Mouse (Mus musculus) CD4-positive helper T cell, adult 2 months (primary cell): ENCODE results near the gene Snx18.

ENCODE experiments used
- DNase-seq: peaks from one replicate; pipeline ENCODE4 v3.0.0-alpha.2; 2012; ENCODE audit warnings: low read depth, missing footprints, low spot score

The Snx18 gene

DNA sequence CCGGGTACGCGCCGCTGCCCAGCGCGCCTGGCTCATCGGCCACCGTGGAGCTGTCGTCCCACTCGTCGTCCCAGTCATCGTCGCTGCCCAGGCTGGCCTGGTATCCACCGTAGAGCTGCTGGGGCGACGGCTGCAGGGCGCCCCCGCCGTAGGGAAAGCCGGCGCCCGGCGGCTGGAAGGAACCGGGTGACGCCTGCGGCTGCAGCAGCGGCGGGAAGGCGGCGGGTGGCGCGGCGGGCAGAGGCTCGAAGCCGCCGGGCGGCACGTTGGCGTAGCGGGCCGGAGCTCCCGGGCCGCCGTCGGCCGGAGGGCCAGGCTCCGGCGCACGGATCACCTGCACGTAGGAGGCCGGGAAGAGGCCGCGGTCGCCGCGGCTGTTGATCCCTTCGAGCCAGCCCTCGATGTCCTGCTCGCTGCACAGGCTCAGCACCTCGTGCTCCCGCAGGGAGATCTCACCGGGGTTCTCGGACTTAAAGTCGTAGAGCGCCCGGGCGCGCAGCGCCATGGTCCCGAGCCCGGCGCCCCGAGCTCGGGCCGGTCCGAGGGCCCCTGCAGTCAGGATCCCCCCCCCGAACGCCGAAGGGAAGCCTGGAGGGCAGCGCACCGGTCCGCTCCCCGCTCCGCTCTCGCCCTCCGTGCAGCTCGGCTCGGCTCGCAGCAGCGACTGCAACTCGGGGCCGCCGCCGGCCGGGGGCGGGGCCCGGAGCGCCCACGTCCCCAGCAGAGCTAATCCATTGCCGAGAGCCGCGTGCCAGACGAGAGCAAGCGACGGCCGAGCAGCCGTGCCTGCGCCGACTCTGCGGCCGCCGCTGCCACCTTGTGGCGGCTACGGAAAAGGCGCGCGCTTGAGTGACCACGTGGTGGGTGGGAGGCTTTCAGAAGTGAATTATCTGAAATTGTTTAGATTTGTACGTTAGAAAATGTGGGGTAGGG lies at the start of gene Snx18:
Snx18 (minus strand) TSS at position 674 of the 933 bp plus-strand sequence.
- peak; percentile 95 for DNase-seq

DNA sequence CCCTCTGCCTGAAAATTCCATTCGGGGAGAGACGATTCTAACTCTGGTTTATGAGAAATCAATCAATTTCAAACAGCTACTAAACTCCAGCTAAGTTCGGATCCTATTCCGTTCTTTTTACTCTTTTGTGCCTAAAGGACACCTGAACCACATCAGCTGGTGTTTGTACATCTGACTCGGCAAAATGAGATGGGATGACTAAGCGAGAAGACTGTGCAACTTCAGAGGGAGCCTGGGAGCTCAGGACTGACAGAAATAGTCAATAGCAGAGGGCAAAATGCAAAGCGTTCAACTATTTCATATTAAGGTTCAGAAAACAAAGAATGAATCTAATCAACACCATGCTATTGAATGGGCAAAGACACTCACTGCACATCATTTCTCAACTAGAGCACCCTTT lies 45.5 kb upstream of the Snx18 start:
- DNase-seq: no peak

DNA sequence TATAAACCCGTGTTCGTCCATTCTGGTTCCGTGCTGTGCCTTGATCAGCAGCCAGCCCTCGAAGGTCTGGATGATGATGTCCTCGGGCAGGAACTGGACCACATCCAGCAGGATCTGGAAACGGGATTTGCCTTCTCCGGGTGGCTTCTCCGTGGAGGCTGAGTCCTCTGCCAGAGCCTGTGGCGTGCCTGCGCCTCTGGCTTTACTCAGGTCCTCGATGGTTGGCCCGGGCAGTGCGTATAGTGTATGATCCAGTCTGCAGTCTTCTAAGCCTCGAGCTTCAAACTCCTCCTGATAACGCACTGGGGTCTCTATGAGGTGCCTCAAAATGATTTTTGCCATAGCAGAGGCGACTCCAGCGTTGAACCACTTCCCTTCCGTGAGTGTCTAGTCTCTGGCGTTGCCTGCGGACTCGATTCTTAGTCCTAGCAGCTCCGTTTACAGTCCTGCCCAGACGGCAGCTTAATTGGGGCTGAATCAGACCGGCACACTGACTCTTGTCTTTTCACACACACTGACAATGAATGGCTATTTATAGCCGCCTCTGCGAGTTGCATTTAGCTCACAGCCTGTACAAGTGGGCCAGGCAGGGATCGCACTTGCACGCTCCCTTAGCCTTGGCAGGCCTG lies 44.9 kb upstream of the Snx18 start, which contains the start of gene Hspb3:
Hspb3 (minus strand) TSS at position 526 of the 629 bp plus-strand sequence.
- no peak for DNase-seq

DNA sequence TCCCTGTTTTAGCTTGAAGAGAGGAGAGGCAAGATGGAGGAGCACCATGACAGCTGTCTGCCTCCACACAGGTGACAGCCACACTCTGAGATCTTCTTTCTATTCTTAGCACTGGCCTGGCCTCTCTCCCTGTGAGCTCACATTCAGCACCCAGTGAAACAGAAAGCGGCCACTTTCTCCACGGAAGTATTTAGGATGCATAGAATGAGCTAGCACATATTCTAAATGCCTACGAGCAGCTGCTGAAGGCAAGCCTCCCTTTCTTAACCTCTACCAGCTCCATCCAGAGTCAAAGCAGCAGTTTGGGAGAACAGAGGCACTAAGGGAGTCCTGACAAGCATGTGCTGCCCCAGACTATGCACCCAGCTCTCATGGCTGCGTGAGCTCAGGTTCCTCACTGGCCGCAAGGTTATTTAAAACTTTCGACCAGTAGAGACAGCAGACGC lies 43.5 kb upstream of the Snx18 start:
- DNase-seq: no peak

DNA sequence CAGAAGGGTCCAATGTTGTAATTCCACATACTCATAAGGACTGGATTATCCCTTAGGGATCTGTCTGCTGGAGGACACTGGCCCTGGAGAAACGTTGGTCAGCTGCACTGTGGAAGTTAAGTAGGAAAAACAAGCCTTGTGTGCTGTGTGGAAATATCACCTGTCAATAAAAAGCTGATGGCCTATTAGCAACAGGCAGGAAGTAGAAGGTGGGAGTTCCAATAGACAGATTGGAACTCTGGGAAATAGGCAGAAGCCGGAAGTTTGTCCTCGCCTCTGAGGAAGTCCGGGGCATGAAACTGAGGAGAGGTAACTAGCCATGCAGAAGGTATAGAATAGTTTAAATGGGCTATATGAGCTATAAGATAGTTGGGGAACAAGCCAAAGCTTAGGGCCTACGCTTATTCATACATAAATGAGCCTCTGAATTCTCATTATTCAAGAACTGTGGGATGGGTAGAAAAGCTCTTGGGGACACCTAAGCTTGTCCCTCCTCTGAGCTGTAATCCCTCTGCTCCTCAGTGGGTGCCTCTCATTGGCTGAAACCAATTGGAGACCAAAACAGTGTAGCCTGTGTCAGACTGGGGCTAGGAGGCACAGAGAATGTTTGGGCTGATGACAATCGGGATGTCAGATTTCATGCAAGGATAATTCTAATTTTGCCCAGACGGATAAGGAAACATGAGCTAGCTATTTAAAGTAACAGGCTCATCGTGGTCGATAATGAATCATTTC lies 42.4 kb upstream of the Snx18 start:
- DNase-seq: no peak

DNA sequence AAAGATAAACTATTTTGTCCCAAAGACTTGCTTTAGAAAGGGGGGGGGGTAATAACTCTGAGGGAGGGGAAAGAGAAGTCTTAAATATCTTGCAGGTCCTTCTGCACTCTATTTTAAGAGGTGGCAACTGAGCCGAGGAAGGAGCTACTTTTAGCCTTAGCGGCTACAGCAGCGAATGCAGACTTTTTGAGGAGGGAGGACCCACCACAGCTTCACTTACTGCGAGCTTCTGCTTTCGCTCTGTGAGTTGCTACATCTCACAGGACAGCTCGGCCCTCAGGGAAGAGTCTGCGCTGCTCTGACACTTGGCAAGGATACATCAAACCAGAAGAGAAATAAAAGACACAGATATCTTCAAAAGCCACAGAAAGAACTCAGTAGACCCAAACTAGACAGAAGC lies 38.8 kb upstream of the Snx18 start:
- no peak for DNase-seq

DNA sequence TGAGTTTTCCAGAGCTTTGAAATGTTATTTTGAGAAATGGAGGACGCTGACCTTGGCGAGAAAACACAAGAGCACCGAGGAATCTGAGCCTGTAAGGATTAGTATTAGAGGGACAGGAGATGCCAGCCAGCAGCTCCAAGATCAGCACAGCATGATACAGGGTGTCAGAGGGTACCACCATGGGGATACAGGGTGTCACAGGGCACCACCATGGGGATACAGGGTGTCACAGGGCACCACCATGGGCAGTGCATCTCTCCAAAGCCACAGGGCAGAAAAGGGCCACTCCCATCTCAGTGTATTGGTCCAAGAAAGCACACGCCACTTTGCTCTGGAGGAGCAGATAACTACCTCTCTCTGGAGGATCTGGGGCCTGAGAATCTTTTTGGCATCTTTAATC lies 38.3 kb upstream of the Snx18 start:
- no peak for DNase-seq

DNA sequence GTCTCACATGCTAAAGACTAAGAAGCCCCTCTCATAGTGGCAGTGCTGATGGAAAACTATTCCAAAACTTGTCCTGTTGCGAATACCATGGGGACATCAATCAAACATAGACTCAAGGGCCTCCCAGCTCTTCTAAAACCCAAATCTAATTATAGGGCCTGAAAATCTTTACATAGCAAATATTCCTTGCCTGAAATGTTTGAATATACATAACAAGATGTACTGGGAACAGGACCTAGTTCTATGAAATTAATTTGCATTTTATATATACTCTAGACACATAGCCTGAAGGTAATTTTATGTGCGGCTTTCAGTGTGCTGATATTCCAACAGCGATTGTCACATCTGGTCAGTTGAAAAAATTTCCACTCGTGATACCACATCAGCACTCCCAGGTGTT lies 37.1 kb upstream of the Snx18 start:
- no peak for DNase-seq

DNA sequence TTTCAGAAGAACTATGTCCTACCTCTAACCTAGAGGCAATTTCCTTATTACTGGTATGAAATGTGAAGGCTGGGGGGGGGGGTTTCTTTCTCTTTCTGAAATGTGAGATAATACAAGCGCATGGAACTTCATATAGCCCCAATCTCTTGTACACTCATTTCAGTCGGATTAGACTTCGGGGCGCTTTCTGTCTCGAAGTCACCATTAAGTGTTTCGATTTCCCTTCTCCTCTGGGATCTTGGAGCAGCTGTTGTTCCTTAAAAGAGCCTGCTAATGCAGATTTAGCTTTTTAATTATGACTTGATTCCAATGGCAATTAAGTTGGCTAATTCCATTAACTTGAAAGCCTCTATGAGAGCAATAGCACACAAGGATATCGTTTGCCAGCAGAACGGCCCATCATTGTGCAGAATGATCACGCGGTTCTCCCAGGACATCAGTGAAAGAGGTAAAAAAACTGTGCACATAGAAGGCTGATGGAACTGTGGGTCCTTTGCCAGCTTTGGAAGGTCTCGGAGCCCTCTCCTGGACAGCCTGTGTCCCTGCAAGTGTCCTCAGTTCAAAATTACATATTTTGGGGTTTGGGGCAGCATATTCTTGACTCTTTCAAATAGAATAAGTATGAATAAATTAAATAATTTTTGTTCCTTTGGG lies 22.7 kb upstream of the Snx18 start:
- no peak for DNase-seq

DNA sequence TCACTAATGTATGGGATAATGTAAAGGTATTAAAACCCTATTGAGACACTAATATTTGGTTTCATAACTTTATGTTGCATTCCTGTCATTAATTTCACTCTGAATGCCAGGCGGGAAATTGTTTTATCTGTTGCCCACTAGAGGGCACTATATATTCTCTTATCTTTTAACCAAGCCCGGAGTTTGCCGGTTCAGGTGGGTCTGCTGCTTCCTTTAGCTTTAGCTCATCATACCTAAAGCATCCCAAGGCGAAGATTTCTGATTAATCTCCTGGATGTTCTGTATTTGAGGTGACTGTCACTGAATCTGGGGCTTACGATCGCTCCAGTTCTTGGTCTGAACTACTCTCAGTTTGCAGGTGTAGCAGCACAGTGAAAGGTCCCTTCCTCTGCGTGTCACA lies 20.6 kb upstream of the Snx18 start:
- peak; percentile 57 for DNase-seq

DNA sequence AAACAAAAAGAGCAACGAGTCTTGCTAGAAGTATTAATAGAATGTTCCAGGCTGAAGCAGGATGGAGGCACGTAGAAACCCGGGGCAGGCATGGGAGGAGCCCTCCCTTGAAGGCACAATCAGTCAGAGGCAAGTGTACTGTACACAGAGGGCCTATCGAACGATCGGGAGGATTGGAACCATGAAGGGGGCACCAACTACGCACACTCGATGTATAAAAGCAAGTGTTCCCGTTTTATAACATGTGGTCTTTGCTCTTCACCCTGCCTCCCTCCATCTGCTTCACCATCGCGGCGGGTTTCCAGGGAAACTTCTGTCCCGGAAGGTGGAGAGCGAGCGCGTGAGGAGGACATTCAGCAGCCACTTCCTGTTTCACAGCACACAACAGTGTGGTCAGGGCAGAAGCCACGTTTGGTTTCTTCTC lies 17.4 kb upstream of the Snx18 start:
- peak; percentile 59 for DNase-seq

DNA sequence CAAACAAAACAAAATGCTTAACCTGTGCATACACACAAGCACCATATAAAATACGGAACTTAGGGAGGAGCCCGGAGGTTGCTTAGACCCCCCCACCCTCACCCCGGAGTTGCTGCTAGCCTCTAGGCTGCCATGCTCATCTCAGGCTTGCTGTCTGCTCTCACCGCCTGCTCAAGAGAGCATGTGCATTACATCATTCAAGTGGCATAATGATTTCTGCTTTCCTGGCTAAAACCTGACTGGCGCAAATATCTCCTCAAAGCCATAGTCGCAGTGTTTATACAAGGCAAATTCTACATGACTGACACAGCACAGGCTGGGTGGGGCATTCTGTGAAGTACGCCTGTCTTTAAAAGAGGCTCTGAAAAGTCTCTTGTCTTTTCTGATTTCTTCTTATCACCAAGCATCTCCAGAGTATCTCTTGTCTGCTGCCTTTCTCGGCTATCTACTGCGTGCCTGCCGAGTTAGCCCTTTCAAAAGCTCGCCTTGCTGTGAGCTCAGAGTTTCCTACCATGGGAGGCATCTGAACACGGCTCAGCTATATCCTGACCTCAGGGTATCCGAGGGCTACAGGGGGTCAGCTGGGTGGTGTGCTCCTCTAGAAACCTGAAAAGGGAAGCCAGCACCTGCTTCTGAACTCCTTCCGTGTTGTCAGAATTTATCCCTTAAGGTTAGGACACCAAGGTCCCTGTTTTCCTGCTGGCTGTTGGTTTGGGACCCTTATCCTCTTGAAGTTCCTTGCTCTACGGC lies 16.5 kb upstream of the Snx18 start:
- no peak for DNase-seq

DNA sequence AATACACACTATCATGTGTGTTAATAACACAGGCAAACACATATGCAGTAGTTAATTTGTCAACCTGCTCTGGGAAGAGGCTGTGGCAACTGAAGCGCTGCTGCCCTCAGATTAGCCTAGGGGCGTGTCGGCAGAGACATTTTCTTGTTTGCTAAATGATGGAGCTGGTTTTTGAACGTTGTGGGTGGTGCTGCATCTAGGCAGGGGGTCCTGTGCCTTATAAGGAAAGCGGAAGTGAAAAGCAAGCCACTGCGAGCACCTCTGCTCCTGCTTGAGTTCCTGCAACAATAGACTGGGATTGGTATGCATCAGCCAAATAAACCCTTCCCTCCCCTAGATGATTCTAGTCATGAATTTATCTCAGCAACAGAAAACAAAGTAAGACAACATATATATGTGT lies 14.1 kb upstream of the Snx18 start:
- DNase-seq: no peak

DNA sequence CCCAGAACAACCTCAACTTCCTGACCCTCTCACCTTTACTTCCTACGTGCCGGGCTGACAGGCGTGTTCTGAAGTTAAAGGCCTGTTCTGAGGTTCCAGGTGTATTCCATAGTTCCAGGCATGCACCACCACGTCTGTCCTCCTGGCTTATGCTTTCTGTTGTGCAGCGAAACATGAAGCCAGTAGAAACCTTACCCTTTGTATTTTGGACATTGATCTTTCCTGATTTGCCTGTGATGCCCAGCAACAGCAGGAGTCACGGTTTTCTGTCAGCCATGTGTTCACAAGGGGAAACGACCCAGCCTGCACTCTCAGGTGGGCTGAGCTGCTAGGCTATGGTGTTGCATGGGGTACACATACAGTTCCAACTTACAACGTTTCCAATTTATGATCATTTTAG lies 9.2 kb upstream of the Snx18 start:
- DNase-seq: no peak

DNA sequence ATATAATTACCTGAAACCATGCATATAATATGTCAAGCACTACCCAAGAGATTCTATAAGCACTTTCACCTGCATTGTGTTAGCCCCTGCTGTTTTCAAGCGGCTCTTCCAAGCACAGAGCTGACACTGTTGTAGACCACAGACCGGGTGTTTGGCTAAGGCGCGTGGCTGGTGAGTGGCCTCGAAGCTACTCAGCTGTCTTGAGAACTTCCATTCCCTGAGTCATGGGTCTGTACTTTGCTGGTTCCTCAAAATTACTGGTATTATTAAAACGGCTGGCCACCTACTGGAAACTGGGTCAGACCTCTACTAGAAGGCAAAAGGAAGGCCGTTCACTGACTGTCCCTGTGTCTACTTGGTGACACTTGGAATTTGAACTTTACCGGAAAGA lies 4.5 kb upstream of the Snx18 start:
- DNase-seq: no peak

DNA sequence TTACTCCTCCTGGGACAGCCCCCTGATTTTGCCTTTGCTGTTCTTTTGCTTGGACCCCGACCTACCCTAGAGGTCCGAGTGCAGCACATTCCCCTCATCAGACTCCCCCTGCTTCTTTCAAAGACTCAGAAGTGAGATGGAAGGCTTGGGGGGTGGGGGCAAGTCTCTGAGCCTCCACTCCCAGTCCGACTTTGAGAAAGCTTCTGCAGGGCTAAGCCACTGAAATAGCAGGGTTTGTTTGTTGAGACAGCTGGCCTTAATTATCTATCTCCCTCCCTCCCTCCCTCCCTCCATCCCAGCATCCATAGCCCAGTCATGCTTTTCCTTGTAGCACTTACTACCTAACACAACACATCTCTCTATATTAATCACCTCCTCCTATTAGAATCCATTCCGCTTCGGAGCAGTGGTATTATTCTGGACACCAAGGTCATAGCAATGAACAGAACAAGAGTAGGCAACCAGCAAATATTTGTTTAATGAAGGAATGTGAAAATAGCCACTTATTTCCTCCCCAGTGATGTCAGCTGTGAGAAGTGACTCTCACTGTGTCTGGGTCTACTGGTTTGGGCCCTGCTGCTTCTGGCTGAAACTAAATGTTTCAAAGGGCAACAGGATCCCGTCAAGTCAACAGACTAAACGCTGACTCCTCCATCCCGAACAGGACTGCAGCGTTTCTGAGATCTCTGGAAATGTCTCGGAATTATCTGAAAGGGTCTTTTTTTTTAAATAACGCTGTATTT lies 3.9 kb upstream of the Snx18 start:
- no peak for DNase-seq

DNA sequence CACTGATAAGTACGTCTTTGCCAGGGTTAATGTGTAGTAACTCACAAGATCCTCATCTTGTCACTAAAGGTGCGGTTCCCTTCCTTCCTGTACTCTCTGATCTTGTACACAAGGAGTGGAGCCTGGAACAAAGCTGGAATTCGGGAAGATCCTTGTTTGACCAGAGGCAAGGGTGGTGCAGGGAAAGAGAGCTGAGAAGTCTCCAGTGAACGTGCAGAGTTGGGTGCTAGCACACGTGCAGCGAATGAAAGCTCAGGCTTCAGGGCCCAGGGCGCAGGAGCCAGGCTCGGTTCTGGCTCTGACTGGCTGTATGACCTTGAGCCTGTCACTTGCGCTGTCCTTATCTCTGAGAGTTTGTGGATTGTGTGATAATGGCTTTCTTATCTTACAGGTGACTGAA lies 639 bp upstream of the Snx18 start:
- DNase-seq: no peak

DNA sequence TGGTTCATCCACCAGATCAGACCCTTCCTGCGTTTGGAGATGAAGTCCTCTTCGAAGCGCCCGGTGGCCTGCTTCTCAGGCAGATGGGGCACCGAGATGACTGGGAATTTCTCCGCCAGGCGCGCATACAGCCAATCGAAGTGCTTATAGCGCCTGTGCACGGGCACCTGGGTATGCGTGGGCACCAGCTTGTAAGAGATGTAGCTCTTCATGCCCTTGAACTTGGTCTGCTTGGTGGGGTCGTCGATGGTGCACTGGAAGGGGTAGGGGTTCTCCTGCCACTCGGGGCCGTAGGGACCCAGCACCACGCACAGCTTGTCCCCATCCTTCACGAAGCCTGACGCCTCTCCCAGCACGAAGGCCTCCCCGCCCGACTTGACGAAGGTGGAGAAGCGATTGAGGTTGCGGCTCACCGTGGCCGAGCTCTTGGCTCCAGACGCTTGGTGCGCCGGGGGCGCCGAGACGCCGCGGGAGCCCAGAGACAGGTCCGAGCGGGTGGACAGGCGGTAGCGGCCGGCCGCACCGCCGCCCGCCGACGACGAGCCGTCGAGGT lies 950 bp downstream of the Snx18 start:
- DNase-seq: no peak

DNA sequence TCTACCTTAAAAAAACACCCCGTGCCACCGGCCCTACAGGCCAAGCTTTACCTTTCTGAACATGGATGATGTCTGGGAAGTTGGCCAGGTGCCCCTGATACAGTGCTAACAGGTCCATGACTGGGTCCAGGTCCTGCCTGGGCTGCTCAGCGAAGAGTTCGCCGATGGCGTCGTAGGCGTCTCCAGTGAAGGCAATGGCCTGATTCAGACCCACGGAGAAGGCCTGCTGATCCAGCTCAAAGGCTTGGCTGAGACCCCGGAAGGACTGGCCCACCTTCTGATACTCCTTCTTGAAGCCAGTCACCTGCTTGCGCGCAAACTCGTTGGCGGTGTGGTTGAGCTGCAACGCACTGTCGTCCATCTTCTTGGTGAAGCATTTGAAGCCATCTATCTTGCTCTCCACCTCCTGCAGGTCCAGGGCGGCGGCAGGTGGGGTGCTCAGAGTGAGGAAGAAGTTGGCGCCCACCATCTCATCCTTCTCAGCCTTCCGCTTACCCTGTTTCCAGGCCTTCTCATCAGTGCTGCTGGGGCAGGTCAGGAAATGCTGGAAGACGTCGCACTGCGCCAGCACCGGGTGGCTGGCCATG lies 1.5 kb downstream of the Snx18 start:
- DNase-seq: peak; percentile 27
